Mouse (Mus musculus) lung, embryonic 14.5 days (tissue): Measurements from ENCODE around the gene Acsl5. TPM values are rescaled to one million over a fixed set of nuclear protein-coding genes. Genes with fewer than 3 reads are reported as not detected.

ENCODE experiments used
- ATAC-seq: fragments of 200-750 bp; cut with Nextera tagmentation; 2 replicates; pipeline ENCODE4 v1.8.0; 2017; ENCODE audit warnings: mild to moderate bottlenecking, moderate TSS enrichment, moderate library complexity; ENCODE audit not compliant: insufficient read depth
- DNase-seq: peaks from one replicate; pipeline ENCODE4 v3.0.0-alpha.2; 2015
- H3K27ac ChIP-seq: fragments of 300-500 bp; sonication (generic); 2 replicates; pipeline ENCODE4 v1.5.1; 2014; ENCODE audit warnings: low read depth, mild to moderate bottlenecking, moderate library complexity
- H3K27me3 ChIP-seq: fragments of 300-500 bp; sonication (generic); 2 replicates; pipeline ENCODE4 v1.6.1; 2014; ENCODE audit warnings: low read length, control low read depth; ENCODE audit not compliant: insufficient read depth
- H3K36me3 ChIP-seq: fragments of 300-500 bp; sonication (generic); 2 replicates; pipeline ENCODE4 v1.6.1; 2014; ENCODE audit warnings: control low read depth; ENCODE audit not compliant: insufficient read depth
- H3K4me1 ChIP-seq: fragments of 300-500 bp; sonication (generic); 2 replicates; pipeline ENCODE4 v1.6.1; 2014; ENCODE audit warnings: antibody characterized with exemption, control low read depth; ENCODE audit not compliant: insufficient read depth
- H3K4me2 ChIP-seq: fragments of 300-500 bp; sonication (generic); 2 replicates; pipeline ENCODE4 v1.6.1; 2014; ENCODE audit warnings: mild to moderate bottlenecking
- H3K4me3 ChIP-seq: fragments of 300-500 bp; sonication (generic); 2 replicates; pipeline ENCODE4 v1.5.1; 2014; ENCODE audit warnings: low read depth, low read length
- H3K9ac ChIP-seq: fragments of 300-500 bp; sonication (generic); 2 replicates; pipeline ENCODE4 v1.6.1; 2014
- H3K9me3 ChIP-seq: fragments of 300-500 bp; sonication (generic); 2 replicates; pipeline ENCODE4 v1.6.1; 2016; ENCODE audit warnings: low read depth, low read length, control low read depth
- CTCF ChIP-seq: IDR thresholded peaks from 2 replicates; pipeline ENCODE4 v1.5.1; 2016; ENCODE audit warnings: antibody characterized with exemption, low read depth
- WGBS: fragments of 180-500 bp; shearing (Covaris S2); extraction: QIAGEN DNeasy Blood & Tissue Kit; methylation state at CpG from one replicate; pipeline ENCODE4 v1.1.7; 2014; 5-methylcytosine and 5-hydroxymethylcytosine counted together
- polyA plus RNA-seq: library from polyadenylated mRNA; unstranded; fragments of >200 nt; fragmentation: Nextera tagmentation; extraction: Ambion mirVana; gene quantifications from 2 replicates; pipeline ENCODE4 v1.2.1, GENCODE M21; 2014

Gene Acsl5
- polyA plus RNA-seq, 1 experiment from 2014 or later = 60.1 TPM

DNA sequence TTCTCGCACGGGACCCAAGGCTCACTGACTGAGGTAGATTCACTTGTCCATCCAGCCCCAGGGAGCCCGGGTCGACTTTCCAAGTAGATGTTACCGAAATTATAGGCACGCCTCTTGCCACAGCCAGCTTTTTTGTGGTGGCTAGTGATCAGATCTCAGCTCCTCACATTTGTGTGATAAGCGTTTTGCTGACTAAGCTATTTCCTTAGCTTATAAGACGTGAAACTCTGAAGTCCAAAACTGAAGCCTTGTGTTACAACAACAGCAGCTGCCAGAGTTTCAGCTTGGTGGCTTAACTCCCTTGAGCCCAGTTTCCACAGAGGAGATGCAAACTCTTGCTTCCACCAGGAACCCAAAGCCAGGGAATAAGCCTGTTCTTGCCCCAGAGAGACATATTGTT, 70.9 kb downstream of the Acsl5 start:
- no peak for ATAC-seq
- Histone ChIP-seq H3K9ac (no peak overlapping the region), H3K4me3 (no peak overlapping the region), H3K4me2 (no peak overlapping the region), H3K27ac (no peak overlapping the region), H3K36me3 (peaks cover 14% of the 10 kb centered on the region; the same call in 1 of the 2 replicates), H3K9me3 (no peaks in the 10 kb centered on the region), H3K27me3 (no peaks in the 10 kb centered on the region), H3K4me1 (no peaks in the 10 kb centered on the region)
- TF ChIP-seq CTCF = no peak
- DNase-seq = no peak
- 89% methylated on average over 8 of the region's 8 CpGs for WGBS

GRCm38 (mm10) chr19:55327510-55327909, 75.8 kb downstream of the Acsl5 start:
- H3K4me3 ChIP-seq = no peak overlapping the region
- peaks cover 34% of the 10 kb centered on the region for H3K36me3 ChIP-seq
- WGBS = 80% methylated on average over 4 of the region's 4 CpGs

GRCm38 (mm10) chr19:55331776-55332175, 80.0 kb downstream of the Acsl5 start:
- H3K4me1 ChIP-seq = no peaks in the 10 kb centered on the region
- no peak overlapping the region for H3K4me2 ChIP-seq
- H3K27me3 ChIP-seq = no peaks in the 10 kb centered on the region
- H3K9me3 ChIP-seq = no peaks in the 10 kb centered on the region
- TF ChIP-seq CTCF = no peak
- ATAC-seq = no peak
- DNase-seq = no peak
- no peak overlapping the region for H3K9ac ChIP-seq
- H3K4me3 ChIP-seq = no peak overlapping the region
- H3K27ac ChIP-seq = no peak overlapping the region
- whole genome bisulfite sequencing = 90% methylated on average over 5 of the region's 5 CpGs
- H3K36me3 ChIP-seq = peaks cover 24% of the 10 kb centered on the region

More at GRCm38 (mm10) chr19:55327510-55327909, 75.8 kb downstream of the Acsl5 start:
- no peak for ATAC-seq
- no peak overlapping the region for H3K9ac ChIP-seq
- DNase-seq = no peak
- H3K4me2 ChIP-seq = no peak overlapping the region
- no peaks in the 10 kb centered on the region for H3K27me3 ChIP-seq
- no peak for TF ChIP-seq CTCF
- H3K27ac ChIP-seq = no peak overlapping the region
- H3K9me3 ChIP-seq = no peaks in the 10 kb centered on the region
- no peaks in the 10 kb centered on the region for H3K4me1 ChIP-seq

DNA sequence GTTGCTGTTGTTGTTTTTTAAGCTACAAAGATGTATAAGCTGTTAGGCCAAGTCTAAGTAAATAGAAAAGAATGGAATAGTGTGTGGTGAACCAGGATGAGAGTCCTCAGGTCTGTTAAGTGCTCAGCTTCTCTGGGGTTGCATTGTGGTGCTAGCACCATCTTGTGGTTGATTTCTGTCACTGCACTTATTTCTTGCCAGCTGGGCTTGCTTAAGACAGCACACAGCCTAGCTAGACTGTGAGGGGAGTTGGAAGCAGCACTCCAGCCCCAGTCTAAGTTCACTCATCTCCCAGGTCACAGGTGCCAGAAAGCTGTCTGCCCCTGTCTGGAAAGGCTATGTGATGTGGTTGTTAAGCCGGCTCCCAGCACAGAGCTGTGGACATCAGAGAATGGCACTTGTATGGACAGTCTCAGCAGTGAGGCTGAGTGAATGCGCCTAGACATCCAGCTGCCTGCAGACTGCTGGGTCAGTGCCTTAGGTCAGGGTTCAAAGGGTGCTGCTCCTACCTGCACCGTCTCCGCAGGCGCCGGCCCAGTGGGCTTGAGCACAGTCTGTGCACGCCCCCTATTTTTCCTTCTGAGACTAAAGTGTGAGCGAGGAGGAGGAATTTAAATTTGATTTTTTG, 81.0 kb downstream of the Acsl5 start:
- Histone ChIP-seq H3K4me3 (no peak overlapping the region), H3K9ac (no peak overlapping the region), H3K9me3 (no peaks in the 10 kb centered on the region), H3K4me1 (no peaks in the 10 kb centered on the region), H3K27ac (no peak overlapping the region), H3K36me3 (peaks cover 24% of the 10 kb centered on the region), H3K4me2 (no peak overlapping the region), H3K27me3 (no peaks in the 10 kb centered on the region)
- DNase-seq (peak; percentile 92), ATAC-seq (peak; percentile 88; the same call in 1 of the 2 replicates)
- WGBS = 83% methylated on average over 8 of the region's 8 CpGs
- TF ChIP-seq CTCF = peak; percentile 93

- Histone ChIP-seq H3K27ac (no peak overlapping the region), H3K9ac (no peak overlapping the region), H3K9me3 (no peaks in the 10 kb centered on the region), H3K4me3 (no peak overlapping the region), H3K36me3 (0 out of 2 replicates have a peak, but pooled peaks cover 7% of the 10 kb centered on the region), H3K4me1 (no peaks in the 10 kb centered on the region), H3K4me2 (no peak overlapping the region), H3K27me3 (no peaks in the 10 kb centered on the region)
- peak; percentile 62 for TF ChIP-seq CTCF
- no peak for ATAC-seq
- DNase-seq = peak; percentile 81
- 100% methylated on average over 1 of the region's 1 CpGs for WGBS
These were observed 84.1 kb downstream of the Acsl5 start for GRCm38 (mm10) chr19:55335881-55336280.

GRCm38 (mm10) chr19:55336441-55336840, 84.7 kb downstream of the Acsl5 start:
- H3K27ac ChIP-seq = no peak overlapping the region
- H3K27me3 ChIP-seq = no peaks in the 10 kb centered on the region
- H3K9ac ChIP-seq = no peak overlapping the region
- ATAC-seq = peak; percentile 79
- no peak overlapping the region for H3K4me3 ChIP-seq
- no peak overlapping the region for H3K4me2 ChIP-seq
- WGBS = 70% methylated on average over 12 of the region's 12 CpGs
- DNase-seq = peak; percentile 48
- H3K9me3 ChIP-seq = no peaks in the 10 kb centered on the region
- TF ChIP-seq CTCF = no peak
- H3K36me3 ChIP-seq = 0 out of 2 replicates have a peak, but pooled peaks cover 7% of the 10 kb centered on the region
- H3K4me1 ChIP-seq = no peaks in the 10 kb centered on the region

GRCm38 (mm10) chr19:55337066-55337465, 85.3 kb downstream of the Acsl5 start:
- Histone ChIP-seq H3K4me2 (no peak overlapping the region), H3K9ac (no peak overlapping the region), H3K9me3 (no peaks in the 10 kb centered on the region), H3K4me3 (no peak overlapping the region), H3K36me3 (0 out of 2 replicates have a peak, but pooled peaks cover 1% of the 10 kb centered on the region), H3K27ac (no peak overlapping the region), H3K4me1 (no peaks in the 10 kb centered on the region), H3K27me3 (no peaks in the 10 kb centered on the region)
- no peak for DNase-seq
- no peak for TF ChIP-seq CTCF
- no peak for ATAC-seq
- 79% methylated on average over 9 of the region's 9 CpGs for WGBS
